Mouse (Mus musculus) fat pad, adult 2 months (tissue): ENCODE measurements around the gene Sept4.
A peak's percentile ranks its signal among the peaks of the same experiment; 100 is the strongest.

Source experiments
- DNase-seq: peaks from one replicate; pipeline ENCODE4 v3.0.0-alpha.2; 2011; ENCODE audit warnings: low read depth, low spot score; ENCODE audit errors: extremely low read depth

Sept4 gene

DNA sequence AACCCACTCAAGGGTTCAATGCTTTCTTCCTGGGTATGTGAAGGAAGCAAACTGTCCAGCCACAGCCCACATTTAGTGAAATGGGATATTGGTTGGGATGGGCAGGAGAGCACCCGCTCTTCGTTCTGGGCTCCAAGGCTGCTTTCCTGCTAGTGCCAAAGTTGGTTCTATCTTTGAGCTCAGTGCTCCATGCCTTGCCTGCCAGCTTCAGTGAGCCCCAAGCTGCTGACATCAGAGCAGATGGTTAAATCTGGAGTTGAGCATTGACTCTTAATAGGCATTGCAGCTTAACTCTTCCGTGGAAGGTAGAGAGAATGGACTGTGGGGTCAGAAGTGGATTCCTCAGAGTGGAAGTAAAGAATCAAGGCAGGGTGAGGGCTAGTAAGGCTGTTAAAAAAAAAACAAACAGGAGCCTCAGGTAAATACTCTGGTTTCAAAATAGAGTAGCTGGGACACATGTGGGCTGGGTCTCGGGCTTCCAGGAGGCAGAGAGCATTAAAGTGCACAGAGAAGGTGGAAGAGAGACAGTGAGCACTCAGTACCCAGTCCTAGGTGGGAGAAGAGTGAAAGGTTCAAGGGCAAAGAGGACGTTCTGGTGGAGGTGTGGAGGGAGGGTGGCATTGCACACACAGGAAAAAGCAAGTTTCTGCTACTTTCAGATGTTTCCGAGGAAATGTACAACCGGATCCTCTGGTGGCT is at the start of gene Sept4:
Sept4 (plus strand) TSS at position 649 of the 699 bp plus-strand sequence.
- DNase-seq, result no peak

GRCm38 (mm10) chr11:87519260-87519659 is 49.4 kb upstream of the Sept4 start:
- peak; percentile 2 for DNase-seq

- DNase-seq, result no peak
These were observed 45.2 kb upstream of the Sept4 start for GRCm38 (mm10) chr11:87523466-87523865.

DNA sequence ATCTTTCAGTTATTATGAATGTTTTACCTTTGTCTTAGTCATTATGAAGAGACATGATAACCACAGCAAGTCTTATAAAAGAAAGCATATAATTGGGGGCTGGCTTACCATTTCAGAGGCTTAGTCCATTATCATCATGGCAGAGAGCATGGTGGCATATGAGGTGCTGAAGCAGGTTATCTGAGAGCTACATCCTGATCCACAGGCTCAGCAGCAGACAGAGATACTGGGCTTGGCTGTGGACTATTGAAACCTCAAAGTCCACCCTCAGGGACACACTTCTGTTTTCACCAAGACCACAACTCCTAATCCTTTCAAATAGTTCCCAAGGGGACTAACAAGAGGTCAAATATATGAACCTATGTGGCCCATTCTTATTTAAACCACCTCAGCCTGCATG is 44.7 kb upstream of the Sept4 start:
- no peak for DNase-seq

DNA sequence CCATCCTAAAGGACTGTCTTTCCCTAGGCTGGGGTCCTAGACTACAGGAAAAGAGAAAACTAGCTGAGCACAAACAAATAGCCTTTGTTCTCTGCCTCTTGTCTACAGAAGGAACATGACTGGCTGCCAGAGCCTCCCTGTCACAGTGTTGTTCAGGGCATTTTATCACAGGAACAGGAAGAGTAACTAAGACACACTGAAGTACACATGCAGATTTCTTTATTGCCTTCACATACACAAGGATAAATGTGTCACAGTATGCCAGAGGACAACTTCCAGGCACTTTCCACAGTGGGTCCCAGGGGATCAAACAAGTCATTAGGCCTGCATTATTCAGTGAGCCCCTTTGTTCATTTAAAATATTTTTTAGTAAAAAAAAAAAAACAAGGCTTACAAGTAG is 43.9 kb upstream of the Sept4 start:
- DNase-seq, result no peak

DNA sequence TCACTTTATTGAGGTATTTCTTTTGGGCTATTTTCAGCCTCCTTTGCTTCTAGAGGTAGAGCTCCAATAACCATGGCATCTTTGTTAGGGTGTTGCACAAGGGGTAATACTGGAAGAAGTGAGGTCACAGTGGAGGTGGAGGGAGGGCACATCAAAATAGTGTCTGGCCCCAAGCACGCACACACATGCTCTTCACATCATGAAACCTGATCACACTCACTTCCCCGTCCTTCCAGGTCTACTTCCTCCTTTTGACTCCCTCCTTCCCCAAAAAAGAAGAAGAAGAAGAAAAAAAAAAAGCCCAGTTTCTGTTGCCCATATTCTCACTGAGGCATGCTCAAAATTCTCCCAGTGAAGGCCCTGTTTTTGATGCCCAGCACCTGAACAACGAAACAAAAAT is 41.3 kb upstream of the Sept4 start:
- DNase-seq, result no peak

DNA sequence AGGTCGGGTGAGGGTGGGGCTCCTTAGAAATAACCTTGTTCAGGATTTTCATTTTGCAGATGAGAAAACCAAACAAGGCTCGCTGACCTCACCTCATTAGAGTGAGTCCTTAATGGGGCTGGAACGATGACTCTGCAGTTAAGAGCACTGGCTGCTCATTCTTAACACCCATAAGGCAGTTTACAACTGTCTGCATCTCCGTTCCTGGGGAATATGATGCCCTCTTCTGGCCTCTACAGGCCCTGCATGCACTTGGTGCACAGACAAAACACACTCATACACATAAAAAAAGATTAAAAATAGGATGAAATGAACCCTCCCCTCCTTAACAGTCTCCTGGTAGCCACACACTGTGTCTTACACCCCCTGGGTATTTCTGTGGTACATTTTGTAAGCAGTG is 40.7 kb upstream of the Sept4 start:
- DNase-seq, result no peak

- no peak for DNase-seq
These were observed 37.0 kb upstream of the Sept4 start for GRCm38 (mm10) chr11:87531695-87532094.

GRCm38 (mm10) chr11:87542285-87542684 is 26.4 kb upstream of the Sept4 start:
- no peak for DNase-seq

- no peak for DNase-seq
These were observed 25.8 kb upstream of the Sept4 start for GRCm38 (mm10) chr11:87542906-87543305.

- no peak for DNase-seq
These were observed 15.4 kb upstream of the Sept4 start for GRCm38 (mm10) chr11:87553342-87553741.

DNA sequence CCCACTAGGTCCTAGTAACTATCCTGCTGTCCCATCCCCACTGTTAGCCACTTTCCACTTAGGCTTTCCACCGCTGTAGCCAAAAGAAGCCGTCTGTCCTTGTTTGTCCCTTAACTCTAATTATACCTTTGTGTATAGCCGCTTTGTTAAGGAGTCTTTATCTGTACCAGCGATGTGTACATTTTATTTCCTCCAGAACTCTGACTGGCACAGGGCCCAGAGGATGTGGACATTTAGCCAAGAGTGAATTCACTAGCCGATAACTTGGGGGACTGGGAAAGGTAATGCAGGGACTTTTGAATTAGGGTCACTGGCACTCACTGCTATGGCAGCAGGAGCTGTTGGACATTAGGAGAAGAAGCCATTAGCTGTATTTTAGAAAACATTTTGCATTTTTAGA is 14.3 kb upstream of the Sept4 start:
- no peak for DNase-seq

DNA sequence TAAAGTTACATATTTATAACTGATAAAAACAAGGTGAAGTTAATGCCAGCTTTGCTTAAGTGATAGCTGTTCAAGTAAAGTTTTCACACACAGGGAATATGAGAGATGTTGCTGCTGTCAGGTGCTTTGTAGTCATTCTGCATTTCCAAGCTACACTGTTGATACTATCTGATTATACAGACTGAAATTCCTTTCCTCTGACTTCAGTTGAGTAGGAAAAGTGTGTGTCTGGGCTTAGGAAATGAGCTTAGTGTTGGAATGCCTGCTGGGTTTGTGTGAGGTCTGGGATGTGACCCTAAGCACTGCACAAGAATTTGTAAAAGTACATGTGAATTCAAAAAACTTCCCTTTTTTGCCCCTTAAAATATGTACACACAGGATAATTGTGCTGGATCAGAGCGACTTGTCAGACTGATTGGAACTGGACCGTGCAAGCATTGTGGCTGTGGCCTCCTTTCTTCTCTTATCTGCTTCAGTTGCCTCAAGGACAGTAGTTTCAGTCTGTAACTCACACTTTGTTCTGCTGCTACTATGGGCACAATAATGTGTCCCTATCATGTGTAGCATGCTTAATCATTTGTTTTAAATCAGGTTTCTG is 13.5 kb upstream of the Sept4 start:
- DNase-seq, result no peak

DNA sequence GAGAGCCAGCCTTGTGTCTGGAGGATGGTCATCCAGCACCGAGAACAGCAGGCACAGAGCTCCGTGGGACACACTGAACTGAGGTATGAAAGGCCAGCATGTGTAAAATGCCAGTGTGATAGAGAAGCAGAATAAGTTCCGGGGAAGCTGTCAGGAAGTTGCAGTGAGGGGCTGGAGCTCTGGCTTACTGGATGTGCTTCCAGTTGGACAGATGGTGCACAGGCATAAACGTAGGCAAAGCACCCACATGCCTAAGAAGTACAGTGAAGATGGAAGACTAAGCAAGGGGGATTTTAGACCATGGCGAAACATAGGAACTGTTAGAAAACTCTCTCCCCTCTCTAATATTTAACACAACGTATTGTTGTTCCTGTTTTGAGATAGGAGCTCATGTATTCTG is 7.5 kb upstream of the Sept4 start:
- DNase-seq, result no peak

DNA sequence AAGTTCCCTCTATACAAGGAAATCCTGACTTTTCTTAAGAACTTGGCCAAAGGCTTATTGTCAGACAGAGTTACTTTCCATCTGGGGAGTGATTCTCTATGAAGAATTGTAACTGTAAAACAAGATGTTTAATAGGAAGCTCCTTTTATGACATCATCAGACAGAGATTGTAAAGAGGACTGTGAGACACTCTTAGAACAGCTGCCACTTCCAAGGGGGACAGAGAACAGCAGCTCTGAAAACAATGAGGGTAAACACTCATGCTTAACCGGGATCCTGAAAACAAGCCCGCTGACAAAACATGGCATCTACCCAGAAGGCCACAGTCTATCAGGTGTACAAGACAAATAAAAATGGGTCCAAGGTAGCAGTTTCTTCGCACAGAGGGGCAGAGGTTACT is 2.2 kb upstream of the Sept4 start, which contains the start of gene Gm11492:
Gm11492 (plus strand) TSS at position 153 of the 400 bp plus-strand sequence.
- DNase-seq, result no peak

DNA sequence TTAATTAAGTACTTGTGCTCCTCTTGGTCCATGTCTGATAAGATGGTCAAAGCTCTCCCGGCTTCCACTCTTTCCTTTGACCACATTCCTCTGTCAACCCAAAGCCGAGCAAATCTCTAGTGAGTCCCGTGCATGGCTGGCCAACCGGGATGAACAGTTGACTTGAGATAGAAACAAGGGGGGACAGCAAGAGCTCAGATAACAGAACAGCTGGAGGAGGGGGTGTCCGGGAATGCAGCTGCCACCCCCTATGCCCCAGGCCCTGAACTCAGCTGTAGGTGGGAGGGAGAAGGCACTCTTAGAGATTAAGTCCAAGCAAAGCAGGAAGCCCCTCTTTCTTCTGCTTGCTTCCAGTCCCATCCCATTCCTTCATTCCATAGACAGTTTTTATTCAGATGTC is 2.0 kb downstream of the Sept4 start:
- DNase-seq, result no peak

- no peak for DNase-seq
These were observed 2.8 kb downstream of the Sept4 start for GRCm38 (mm10) chr11:87571361-87571950.

GRCm38 (mm10) chr11:87573751-87574150 is 5.0 kb downstream of the Sept4 start:
- no peak for DNase-seq

DNA sequence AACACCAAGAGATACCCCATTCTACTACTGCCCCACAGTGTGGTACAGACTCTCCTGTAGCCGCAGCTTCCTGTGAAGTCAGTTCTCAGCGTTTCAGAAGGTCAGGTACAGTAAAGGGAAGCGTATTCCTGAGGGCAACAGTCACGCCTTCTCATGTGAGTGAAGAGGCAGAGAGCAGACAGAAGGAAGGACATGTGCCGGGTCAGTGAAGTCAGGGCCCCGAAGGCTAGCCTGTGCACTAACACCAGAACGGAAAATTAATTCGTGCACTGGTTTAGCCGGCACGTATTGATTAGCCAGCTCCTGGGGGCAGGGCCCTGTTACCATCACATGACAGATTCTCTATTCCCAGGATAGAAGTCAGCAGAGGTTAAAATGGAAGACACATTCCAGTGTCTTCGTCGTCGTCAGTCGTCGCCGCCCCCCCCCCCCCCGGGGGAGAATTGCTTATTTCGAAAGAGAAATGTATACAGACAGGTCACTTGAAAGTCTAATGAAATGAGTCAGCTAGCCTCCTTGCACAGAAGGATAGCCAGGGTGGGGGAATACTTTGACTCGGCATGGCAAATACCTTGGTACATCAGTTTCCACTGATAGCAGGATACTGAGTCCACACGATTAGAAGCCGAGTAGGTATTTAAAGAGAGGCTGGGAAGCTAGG is 5.9 kb downstream of the Sept4 start:
- DNase-seq, result no peak

GRCm38 (mm10) chr11:87577601-87578248 is 9.0 kb downstream of the Sept4 start:
- DNase-seq, result no peak

DNA sequence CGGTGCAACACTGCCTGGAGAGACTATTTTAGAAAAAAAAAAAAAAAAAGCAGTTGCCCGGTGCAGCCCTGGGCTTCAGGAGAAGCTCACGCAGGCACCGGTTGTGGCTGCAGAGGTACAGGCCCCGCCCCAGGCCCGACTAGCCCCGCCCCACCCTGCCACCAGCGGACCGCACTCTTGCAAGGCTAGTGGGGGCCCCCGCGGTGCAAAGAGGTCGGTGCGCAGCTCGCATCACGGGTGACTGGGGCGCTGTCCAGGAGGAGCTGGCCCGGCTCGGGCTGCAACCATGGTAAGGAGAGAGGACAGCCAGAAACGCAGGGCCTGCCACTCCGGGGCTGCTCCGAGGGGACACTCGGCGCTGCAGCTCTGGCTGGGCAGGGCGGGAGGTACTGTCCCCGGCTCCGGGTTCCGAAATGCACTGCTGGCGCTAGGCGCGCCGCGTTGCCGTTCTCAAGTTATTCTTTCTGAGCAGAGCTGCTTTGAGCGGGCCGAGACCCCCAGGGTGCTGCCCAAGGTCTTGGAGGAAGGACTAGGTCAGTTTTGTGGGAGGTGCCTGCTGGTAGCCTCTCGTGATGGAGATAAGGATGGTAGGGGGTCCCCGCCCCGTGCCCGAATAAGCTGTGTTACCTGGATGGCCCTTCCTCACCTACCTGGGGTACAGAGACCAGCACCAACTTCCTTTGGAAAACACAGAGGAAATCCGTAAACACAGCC is 9.7 kb downstream of the Sept4 start:
- DNase-seq, result no peak
